Mouse (Mus musculus) C2C12 (cell line): ENCODE data around the gene Plin5.

Experiments
- MYOG ChIP-seq: IDR thresholded peaks from one replicate; pipeline ENCODE4 v1.6.1; 2011; ENCODE audit not compliant: control insufficient read depth, insufficient read length; ENCODE audit errors: extremely low read depth
- USF1 ChIP-seq: IDR thresholded peaks from one replicate; pipeline ENCODE4 v1.6.1; 2011; ENCODE audit warnings: low read depth, mild to moderate bottlenecking, control low read depth, moderate library complexity

- TF ChIP-seq USF1 (no peak), MYOG (no peak)
Observed at GRCm38 (mm10) chr17:56132661-56133060, 15.3 kb upstream of the Plin5 start.
